Mouse (Mus musculus): ENCODE data around the gene Mettl7a2.
"Not testable (repeated sequence)": the region's sequence is repeated elsewhere in the genome, so short reads cannot be mapped to it uniquely, and the experiment has no call there.

Mettl7a2 gene

DNA sequence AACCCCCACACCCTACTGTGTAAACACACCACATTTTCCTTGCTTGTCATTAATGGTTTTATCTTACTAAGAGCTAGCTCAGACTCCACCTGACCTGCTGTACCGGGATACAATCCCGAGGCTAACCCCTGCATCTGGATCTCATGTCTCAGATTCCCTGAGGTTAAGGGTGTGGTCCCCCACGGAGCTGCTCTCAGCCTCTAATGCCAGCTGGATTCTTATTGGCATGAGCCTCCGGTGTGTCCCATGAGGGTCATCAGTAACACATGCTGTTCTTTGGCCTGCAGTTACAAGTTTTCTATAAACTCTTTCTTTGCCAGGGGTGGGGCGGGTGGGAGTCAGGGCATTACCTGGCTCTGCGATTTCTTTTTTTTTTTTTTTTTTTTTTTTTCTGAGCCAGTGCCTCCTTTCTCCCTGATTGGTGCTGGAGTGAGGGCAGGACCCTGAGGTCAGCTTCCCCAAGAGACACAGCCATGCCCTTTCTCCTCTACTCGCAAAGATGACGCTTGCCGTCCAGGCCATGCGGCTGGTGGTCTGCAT lies at the start of gene Mettl7a2, which contains the start of gene Methig1:
Mettl7a2 (plus strand) TSS at position 490 of the 540 bp plus-strand sequence.
Methig1 (plus strand) TSS at position 439 of the 540 bp plus-strand sequence.
- DNase-seq (ENCODE audit: low read depth, low spot score) = no peak

GRCm38 (mm10) chr15:100303428-100304018 lies 49.5 kb upstream of the Mettl7a2 start:
- no peak for DNase-seq (ENCODE audit: low read depth, low spot score)

GRCm38 (mm10) chr15:100304019-100304991 lies 48.7 kb upstream of the Mettl7a2 start, which contains the start of gene Mettl7a1:
Mettl7a1 (plus strand) TSS chr15:100304140.
- peak; percentile 70 for DNase-seq (ENCODE audit: low read depth, low spot score)

DNA sequence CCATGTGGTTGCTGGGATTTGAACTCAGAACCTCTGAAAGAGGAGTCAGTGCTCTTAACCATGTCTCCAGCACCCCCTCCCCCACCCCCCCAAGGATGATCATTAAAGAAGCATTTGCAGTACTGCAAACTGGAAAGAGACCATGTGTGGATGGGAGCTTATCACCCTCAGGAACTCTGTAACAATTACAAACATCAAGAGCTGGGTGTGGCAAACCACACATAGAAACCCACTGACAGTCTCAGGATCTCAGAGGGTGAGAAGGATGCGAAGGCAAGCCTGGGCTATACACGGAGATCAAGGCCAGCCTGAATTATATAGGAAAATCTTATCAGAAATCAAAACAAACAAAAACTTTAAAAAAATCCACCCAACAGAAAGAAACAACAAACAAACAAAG lies 46.8 kb upstream of the Mettl7a2 start:
- no peak for DNase-seq (ENCODE audit: low read depth, low spot score)

GRCm38 (mm10) chr15:100307438-100308096 lies 45.4 kb upstream of the Mettl7a2 start:
- peak; percentile 84 for DNase-seq (ENCODE audit: low read depth, low spot score)

- DNase-seq (ENCODE audit: low read depth, low spot score) = peak; percentile 47
Observed at GRCm38 (mm10) chr15:100312346-100312745, 40.7 kb upstream of the Mettl7a2 start.

DNA sequence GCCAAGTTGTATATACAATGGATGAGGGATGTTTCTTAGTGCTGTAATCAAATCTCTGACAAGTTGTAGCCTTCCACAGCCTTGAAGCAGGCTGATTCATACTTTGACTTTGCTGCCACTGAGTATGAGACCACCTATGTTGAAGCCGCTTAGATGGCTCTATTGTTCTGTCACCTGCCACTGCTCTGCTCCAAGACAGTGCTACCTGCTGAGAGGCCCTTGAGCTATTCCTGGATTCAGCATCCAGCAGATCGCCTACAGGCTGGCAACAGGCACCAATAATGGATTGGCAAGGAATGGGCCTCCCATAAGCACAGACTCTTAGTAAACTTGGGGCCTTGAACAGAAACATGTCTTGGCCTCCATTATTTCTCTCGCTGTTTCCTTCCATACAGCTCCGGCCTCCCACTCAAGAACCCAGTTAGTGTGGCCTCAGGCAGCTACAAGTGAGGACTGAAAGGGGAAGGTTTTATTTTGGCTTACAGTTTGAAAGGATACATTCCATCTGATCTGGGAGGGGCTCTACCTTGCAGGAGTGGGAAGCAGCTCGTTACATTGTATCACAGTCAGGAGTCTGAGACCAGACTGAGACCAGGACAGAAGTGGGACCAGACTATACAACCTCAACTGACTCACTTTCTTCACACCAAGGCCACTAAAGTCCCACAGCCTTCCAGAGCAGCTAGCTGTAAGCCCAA lies 38.4 kb upstream of the Mettl7a2 start:
- DNase-seq (ENCODE audit: low read depth, low spot score) = no peak

GRCm38 (mm10) chr15:100318014-100318671 lies 34.9 kb upstream of the Mettl7a2 start:
- DNase-seq (ENCODE audit: low read depth, low spot score) = not testable (repeated sequence)

- no peak for DNase-seq (ENCODE audit: low read depth, low spot score)
Observed at GRCm38 (mm10) chr15:100319884-100320283, 33.1 kb upstream of the Mettl7a2 start.

- no peak for DNase-seq (ENCODE audit: low read depth, low spot score)
Observed at GRCm38 (mm10) chr15:100320295-100320905, 32.6 kb upstream of the Mettl7a2 start.

- DNase-seq (ENCODE audit: low read depth, low spot score) = peak; percentile 16
Observed at GRCm38 (mm10) chr15:100321134-100321533, 31.9 kb upstream of the Mettl7a2 start.

DNA sequence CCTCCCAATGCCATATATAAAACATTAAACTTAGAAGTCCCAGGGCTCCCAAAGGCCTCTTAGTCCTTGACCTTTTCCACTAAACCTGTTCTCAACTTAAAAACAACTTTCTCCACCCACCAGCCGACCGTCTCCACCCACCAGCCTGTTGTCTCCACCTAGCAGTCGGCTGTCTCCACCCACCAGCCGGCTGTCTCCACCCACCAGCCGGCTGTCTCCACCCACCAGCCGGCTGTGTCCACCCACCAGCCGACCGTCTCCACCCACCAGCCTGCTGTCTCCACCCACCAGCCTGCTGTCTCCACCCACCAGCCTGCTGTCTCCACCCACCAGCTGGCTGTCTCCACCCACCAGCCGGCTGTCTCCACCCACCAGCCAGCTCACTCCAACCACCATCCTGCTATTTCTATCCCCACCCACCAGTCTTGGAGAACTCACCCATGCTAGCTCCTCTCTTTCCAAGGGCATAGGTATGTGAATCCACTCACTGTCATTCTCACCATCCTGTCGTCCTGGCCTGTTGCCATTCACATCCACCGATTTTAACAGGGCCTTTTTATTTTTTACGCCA lies 28.9 kb upstream of the Mettl7a2 start:
- no peak for DNase-seq (ENCODE audit: low read depth, low spot score)

- DNase-seq (ENCODE audit: low read depth, low spot score) = no peak
Observed at GRCm38 (mm10) chr15:100325235-100325634, 27.8 kb upstream of the Mettl7a2 start.

- peak; percentile 40 for DNase-seq (ENCODE audit: low read depth, low spot score)
Observed at GRCm38 (mm10) chr15:100328089-100328488, 24.9 kb upstream of the Mettl7a2 start.

DNA sequence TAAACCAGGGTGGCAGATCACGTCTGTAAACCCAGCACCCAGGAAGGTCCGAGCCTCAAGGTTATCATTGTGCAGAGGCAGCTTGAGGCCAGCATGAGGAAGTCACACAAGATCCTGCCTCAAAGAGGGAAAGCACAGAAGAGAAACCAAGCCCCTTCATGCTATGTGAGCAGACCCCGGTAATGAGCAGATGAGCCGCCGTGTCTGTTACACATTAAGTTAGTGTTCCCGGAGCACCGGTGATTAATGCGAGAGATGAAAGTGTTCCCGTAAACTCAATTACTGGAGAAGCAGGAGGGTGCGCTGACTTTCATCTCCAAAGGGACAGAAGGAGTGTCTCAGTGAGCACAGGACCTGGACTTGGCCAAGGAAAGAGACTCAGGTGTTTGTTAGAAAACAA lies 23.7 kb upstream of the Mettl7a2 start:
- DNase-seq (ENCODE audit: low read depth, low spot score) = not testable (repeated sequence)

GRCm38 (mm10) chr15:100330739-100331138 lies 22.3 kb upstream of the Mettl7a2 start:
- no peak for DNase-seq (ENCODE audit: low read depth, low spot score)

DNA sequence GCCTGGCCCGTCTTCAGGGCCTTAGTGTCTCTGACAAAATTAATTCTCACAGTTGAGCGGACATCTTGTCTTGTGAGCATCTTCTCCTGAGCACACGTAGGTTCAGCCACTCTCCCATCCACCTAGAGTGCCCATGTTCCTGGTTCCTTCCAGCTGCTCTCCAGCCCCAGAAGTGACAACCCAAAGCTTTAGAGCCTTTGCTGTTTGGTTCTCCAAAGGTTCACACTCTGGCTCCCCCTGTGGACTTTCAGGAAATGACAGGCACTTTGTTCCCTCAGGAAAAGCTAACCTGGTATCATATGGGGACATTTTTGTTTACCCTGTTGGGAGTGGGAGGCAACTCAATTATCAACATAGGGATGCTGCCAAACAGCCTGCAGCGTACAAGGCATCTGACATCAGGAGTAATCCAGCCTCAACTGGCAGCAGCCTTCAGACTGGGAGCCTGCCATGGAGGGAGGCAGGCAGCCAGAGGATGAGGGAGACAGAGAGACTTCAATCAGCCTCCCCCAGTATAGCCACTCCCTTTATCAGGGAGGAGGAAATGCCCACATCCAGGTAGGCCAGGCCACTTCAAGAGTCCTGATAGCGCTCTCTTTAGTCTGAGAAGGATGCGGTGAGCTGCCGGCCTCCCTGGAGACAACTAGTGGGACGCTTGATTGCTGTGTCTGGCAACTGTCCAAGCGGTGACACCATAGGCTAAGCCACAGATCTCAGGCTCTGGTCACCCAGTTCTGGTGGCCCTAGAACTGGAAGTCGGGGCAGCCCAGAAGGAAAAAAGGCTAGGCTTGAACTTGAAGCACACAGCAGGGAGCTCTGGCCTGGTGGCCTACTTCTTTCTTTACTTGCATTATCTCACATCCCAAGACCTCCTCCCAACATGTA lies 20.7 kb upstream of the Mettl7a2 start:
- DNase-seq (ENCODE audit: low read depth, low spot score) = not testable (repeated sequence)

DNA sequence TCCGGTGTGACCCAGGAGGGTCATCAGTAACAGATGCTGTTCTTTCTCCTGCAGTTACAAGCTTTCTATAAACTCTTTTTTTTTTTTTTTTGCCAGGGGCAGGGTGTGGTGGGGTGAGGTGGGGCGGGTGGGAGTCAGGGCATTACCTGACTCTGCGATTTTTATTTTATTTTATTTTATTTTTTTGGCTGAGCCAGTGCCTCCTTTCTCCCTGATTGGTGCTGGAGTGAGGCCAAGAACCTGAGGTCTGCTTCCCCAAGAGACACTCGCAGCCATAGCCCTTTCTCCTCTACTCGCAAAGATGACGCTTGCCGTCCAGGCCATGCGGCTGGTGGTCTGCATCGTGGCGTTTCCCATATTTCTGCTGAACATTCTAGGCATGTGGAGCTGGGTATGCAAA lies 18.4 kb upstream of the Mettl7a2 start, which contains the start of gene Mettl7a3:
Mettl7a3 (plus strand) TSS at position 301 of the 400 bp plus-strand sequence.
- DNase-seq (ENCODE audit: low read depth, low spot score) = no peak

DNA sequence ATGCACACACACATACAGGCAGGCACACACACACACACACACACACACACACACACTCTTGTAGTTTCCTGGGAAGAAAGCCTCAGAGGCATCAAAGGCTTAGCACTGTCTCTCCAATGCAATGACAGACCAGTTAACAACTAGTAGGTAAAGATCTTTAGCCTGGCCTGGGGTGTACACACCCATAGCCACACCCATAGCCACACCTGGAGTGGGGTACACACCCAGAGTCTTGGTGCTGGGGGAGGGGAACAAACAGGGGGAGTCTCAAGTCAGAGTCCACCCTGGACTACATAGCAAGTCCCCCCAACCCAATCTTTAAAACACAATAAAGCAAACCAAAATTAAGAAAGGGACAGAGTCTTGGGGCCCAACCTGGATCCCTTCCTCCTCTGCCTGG lies 15.7 kb upstream of the Mettl7a2 start:
- not testable (repeated sequence) for DNase-seq (ENCODE audit: low read depth, low spot score)

Measured in CD4-positive, CD25-positive, alpha-beta regulatory T cell, adult 2 months (primary cell).